Mouse (Mus musculus) limb, embryonic 14.5 days (tissue): ENCODE measurements around the gene Dnah3. TPM values are rescaled to one million over a fixed set of nuclear protein-coding genes. Genes with fewer than 3 reads are reported as not detected.

Experiments
- ATAC-seq: fragments of 200-750 bp; cut with Nextera tagmentation; 2 replicates; pipeline ENCODE4 v1.8.0; 2017; ENCODE audit warnings: low read depth, moderate number of reproducible peaks, moderate TSS enrichment; ENCODE audit not compliant: low FRiP score
- DNase-seq: peaks from one replicate; pipeline ENCODE4 v3.0.0-alpha.2; 2015; ENCODE audit warnings: low spot score
- H3K27ac ChIP-seq: fragments of 300-500 bp; sonication (generic); replicated peaks from 2 replicates; pipeline ENCODE4 v1.5.1; 2014; ENCODE audit warnings: low read depth, mild to moderate bottlenecking, low read length, moderate library complexity, mixed read lengths
- H3K27me3 ChIP-seq: fragments of 300-500 bp; sonication (generic); 2 replicates; pipeline ENCODE4 v1.6.1; 2014; ENCODE audit warnings: low read length, mixed read lengths; ENCODE audit not compliant: control insufficient read depth, insufficient read depth
- H3K36me3 ChIP-seq: fragments of 300-500 bp; sonication (generic); 2 replicates; pipeline ENCODE4 v1.6.1; 2014; ENCODE audit warnings: mild to moderate bottlenecking, low read length, moderate library complexity, mixed read lengths; ENCODE audit not compliant: control insufficient read depth, insufficient read depth
- H3K4me1 ChIP-seq: fragments of 300-500 bp; sonication (generic); 2 replicates; pipeline ENCODE4 v1.6.1; 2014; ENCODE audit warnings: antibody characterized with exemption, low read length, mixed read lengths; ENCODE audit not compliant: control insufficient read depth, insufficient read depth
- H3K4me2 ChIP-seq: fragments of 300-500 bp; sonication (generic); replicated peaks from 2 replicates; pipeline ENCODE4 v1.6.1; 2014; ENCODE audit warnings: low read depth, mild to moderate bottlenecking, low read length, moderate library complexity; ENCODE audit not compliant: severe bottlenecking
- H3K4me3 ChIP-seq: fragments of 300-500 bp; sonication (generic); replicated peaks from 2 replicates; pipeline ENCODE4 v1.5.1; 2014; ENCODE audit warnings: low read length
- H3K9ac ChIP-seq: fragments of 300-500 bp; sonication (generic); 2 replicates; pipeline ENCODE4 v1.6.1; 2014; ENCODE audit warnings: mild to moderate bottlenecking, low read depth, low read length, moderate library complexity; ENCODE audit not compliant: severe bottlenecking
- H3K9me3 ChIP-seq: fragments of 300-500 bp; sonication (generic); 2 replicates; pipeline ENCODE4 v1.6.1; 2016; ENCODE audit warnings: low read length; ENCODE audit not compliant: control insufficient read depth
- POLR2A ChIP-seq: fragments of 200-500 bp; IDR thresholded peaks from 2 replicates; pipeline ENCODE4 v1.8.0; 2012; ENCODE audit warnings: inconsistent platforms, mild to moderate bottlenecking, moderate library complexity, borderline replicate concordance; ENCODE audit not compliant: insufficient read depth, insufficient read length; ENCODE audit errors: extremely low read depth
- WGBS: fragments of 180-500 bp; shearing (Covaris S2); extraction: QIAGEN DNeasy Blood & Tissue Kit; methylation state at CpG from one replicate; pipeline ENCODE4 v1.1.7; 2014; 5-methylcytosine and 5-hydroxymethylcytosine counted together
- polyA plus RNA-seq, 2 experiments: library from polyadenylated mRNA; depleted of rRNA in 1 of 2; stranded (reverse) in 1 of 2; unstranded in 1 of 2; fragments of >200 nt; fragmentation: Nextera tagmentation in 1 of 2; extraction: Ambion mirVana in 1 of 2; gene quantifications; 2 replicates each; pipeline versions ENCODE4 v1.2.1 to v1.2.3; 2012 to 2014

The Dnah3 gene
- polyA plus RNA-seq, 2 experiments, result 0.01 TPM; not detected in 1

DNA sequence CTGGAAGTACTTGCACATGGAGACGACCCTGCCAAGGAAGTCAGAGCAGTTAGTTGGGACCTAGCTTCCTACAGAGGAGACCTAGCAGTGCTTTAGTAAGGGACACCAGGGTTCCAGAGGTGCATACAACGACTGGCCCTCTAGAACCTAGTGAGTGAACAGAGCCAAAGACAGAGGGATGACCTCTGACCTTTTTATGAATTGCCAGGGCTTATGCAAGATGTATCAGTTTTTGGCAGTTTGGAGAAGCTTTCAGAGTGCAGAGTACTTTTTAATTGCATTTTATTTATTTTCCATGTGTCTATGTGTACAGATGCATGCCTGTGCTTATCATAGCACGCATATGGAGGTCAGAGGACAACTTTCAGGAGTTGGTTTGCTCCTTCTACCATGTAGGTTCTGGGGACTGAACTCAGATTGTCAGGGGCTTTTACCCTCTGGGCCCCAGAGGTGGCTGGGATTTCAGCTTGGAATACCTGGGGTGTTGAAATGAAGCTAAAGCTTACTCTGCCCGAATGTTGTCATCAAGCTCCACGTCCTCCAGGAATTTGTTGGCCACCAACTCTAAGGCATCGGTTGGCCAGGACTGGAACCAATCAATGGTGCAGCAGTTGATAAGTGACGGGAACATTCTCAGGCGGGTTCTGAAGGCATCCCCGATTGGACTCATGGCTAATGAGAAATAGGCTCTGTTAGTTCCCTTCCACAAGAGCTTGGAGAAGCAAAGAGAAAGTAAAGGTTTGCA lies 129.3 kb downstream of the Dnah3 start:
- Histone ChIP-seq H3K9ac (no peak overlapping the region), H3K4me3 (no peak overlapping the region), H3K27me3 (no peaks in the 10 kb centered on the region), H3K4me1 (no peaks in the 10 kb centered on the region), H3K36me3 (no peaks in the 10 kb centered on the region), H3K4me2 (no peak overlapping the region), H3K27ac (no peak overlapping the region), H3K9me3 (no peaks in the 10 kb centered on the region)
- no peak for TF ChIP-seq POLR2A
- 80% methylated on average over 9 of the region's 9 CpGs for WGBS
- no peak for DNase-seq
- no peak for ATAC-seq

DNA sequence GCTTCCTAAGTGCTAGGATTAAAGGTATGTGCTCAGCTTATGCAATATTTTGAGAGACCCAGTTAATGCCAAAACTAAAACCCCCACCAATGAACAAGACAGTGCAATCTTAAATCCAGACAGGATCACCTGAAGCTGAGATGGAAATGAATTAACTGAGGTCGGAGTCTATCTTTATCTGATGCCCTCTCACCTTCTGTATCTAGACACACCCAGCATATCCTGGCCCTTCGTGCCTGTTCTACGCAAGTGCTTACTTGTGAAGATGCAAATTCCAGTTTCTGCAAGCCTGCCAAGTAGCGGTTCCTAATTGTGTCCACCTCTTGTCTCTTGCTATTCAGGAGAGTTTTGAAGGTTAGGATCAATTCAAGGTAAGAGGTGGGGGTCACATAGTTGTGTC lies 129.9 kb downstream of the Dnah3 start:
- H3K9ac ChIP-seq, result no peak overlapping the region
- H3K27ac ChIP-seq, result no peak overlapping the region
- 91% methylated on average over 4 of the region's 4 CpGs for WGBS
- H3K4me2 ChIP-seq, result no peak overlapping the region
- no peak for DNase-seq
- ATAC-seq, result no peak
- H3K9me3 ChIP-seq, result no peaks in the 10 kb centered on the region
- H3K4me1 ChIP-seq, result no peaks in the 10 kb centered on the region
- H3K4me3 ChIP-seq, result no peak overlapping the region
- H3K27me3 ChIP-seq, result no peaks in the 10 kb centered on the region
- TF ChIP-seq POLR2A, result no peak
- no peaks in the 10 kb centered on the region for H3K36me3 ChIP-seq

DNA sequence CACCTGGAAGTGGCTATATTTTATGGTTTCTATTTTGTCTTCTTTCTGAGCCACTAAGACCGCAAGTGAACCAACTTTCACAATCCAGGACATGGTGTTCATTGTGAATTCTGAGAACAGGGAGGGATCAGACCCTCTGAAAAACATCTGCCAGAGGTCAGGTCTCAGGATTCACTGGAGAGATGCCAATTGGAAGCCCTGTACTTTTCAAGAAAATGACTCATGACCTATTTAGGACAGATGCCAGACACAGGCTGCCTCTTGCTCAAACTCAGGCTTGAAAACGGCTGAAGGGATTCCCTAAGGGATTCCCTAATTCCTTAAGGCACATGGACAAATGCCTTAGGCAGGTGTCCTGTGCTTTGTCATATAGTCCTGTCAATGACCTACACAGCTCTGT lies 134.0 kb downstream of the Dnah3 start:
- Histone ChIP-seq H3K4me1 (no peaks in the 10 kb centered on the region), H3K4me2 (no peak overlapping the region), H3K27ac (no peak overlapping the region), H3K9ac (no peak overlapping the region), H3K36me3 (no peaks in the 10 kb centered on the region), H3K4me3 (no peak overlapping the region), H3K27me3 (no peaks in the 10 kb centered on the region), H3K9me3 (no peaks in the 10 kb centered on the region)
- no peak for TF ChIP-seq POLR2A
- WGBS, result 35% methylated on average over 2 of the region's 2 CpGs
- ATAC-seq (no peak), DNase-seq (no peak)

GRCm38 (mm10) chr7:119960546-119960945 lies 134.5 kb downstream of the Dnah3 start:
- 76% methylated on average over 6 of the region's 6 CpGs for WGBS
- Histone ChIP-seq H3K27ac (no peak overlapping the region), H3K4me3 (no peak overlapping the region), H3K4me1 (no peaks in the 10 kb centered on the region), H3K9me3 (no peaks in the 10 kb centered on the region), H3K36me3 (no peaks in the 10 kb centered on the region), H3K9ac (no peak overlapping the region), H3K27me3 (no peaks in the 10 kb centered on the region), H3K4me2 (no peak overlapping the region)
- DNase-seq (no peak), ATAC-seq (no peak)
- no peak for TF ChIP-seq POLR2A

DNA sequence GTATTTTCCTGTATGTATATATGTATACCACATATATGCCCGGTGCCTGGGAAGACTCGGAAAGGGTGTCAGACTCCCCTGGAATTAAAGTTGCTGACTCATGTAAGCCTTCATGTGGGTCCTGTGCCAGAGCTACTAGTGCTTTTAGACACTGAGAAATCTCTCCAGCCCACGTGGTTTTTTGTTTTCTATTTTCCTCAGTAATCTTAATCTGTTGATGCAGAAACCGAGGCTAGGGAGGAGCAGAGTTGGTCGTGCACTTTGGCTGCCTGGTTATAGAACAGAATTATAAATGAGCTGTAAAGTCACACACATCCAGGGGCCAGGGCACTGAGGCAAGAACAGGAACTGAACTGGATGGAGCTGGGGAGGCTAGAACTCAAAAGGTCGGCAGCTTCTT lies 135.1 kb downstream of the Dnah3 start:
- Histone ChIP-seq H3K4me2 (no peak overlapping the region), H3K4me1 (no peaks in the 10 kb centered on the region), H3K27ac (no peak overlapping the region), H3K36me3 (no peaks in the 10 kb centered on the region), H3K9me3 (no peaks in the 10 kb centered on the region), H3K27me3 (no peaks in the 10 kb centered on the region), H3K9ac (no peak overlapping the region), H3K4me3 (no peak overlapping the region)
- DNase-seq (no peak), ATAC-seq (no peak)
- TF ChIP-seq POLR2A, result no peak
- 81% methylated on average over 6 of the region's 6 CpGs for WGBS
